Mouse (Mus musculus) layer of hippocampus, postnatal 14 days (tissue): ENCODE measurements around the gene Vac14. TPM values are rescaled to one million over a fixed set of nuclear protein-coding genes. Genes with fewer than 3 reads are reported as not detected.
A peak's percentile ranks its signal among the peaks of the same experiment; 100 is the strongest.

Experiments used
- DNase-seq, 2 experiments: peaks; one replicate each; pipeline ENCODE4 v3.0.0; 2021 to 2022; ENCODE audit warnings: low spot score in 2 of 2, mixed read lengths in 1 of 2
- total RNA-seq, 2 experiments: library from RNA; stranded (reverse); gene quantifications; 2 replicates each; pipeline ENCODE4 v1.2.3; 2021

Vac14 gene
- total RNA-seq, 2 experiments from 2014 or later, result 24.5 to 26.6 TPM

DNA sequence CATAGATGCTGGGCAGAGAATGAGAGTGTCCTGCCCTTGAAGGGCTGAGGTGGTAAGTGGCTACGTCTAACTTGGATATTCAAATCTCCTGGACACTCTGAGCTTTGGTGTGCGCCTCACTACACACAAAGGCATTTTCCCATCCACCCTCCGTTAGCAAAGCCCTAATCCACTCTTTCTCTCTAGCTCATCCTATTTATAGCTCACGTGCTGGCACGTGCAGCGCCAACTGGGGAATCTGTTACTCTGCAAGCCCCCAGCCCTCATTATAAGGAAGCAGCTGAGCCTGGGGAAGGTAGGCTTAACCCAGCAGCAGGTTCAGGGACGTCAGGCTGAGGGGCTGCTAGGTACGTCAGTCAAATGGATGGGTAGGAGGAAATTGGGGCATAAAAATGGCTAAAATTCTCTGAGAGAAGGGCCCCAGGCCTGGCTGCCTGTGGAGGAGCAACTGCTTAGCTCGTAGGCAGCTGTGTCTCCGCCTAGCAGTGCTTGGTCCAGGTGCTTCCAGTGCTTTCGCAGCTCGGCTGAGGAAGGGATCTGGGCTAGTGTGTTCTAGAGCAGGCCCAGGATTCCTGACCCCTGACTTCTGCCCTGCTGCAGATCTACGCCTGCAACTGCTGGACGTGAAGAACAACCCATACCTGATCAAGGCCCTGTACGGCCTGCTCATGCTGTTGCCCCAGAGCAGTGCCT is 96.6 kb downstream of the Vac14 start:
- DNase-seq, result no peak

GRCm38 (mm10) chr8:110716075-110716474 is 97.7 kb downstream of the Vac14 start:
- peak in 1 of 2 experiments; percentile 87 for DNase-seq

GRCm38 (mm10) chr8:110717131-110717530 is 98.7 kb downstream of the Vac14 start:
- no peak for DNase-seq

GRCm38 (mm10) chr8:110718209-110718968 is 100.0 kb downstream of the Vac14 start:
- DNase-seq, result no peak

- DNase-seq, result peak; percentile 68 to 83
Measured at GRCm38 (mm10) chr8:110718969-110719670, 100.7 kb downstream of the Vac14 start.

DNA sequence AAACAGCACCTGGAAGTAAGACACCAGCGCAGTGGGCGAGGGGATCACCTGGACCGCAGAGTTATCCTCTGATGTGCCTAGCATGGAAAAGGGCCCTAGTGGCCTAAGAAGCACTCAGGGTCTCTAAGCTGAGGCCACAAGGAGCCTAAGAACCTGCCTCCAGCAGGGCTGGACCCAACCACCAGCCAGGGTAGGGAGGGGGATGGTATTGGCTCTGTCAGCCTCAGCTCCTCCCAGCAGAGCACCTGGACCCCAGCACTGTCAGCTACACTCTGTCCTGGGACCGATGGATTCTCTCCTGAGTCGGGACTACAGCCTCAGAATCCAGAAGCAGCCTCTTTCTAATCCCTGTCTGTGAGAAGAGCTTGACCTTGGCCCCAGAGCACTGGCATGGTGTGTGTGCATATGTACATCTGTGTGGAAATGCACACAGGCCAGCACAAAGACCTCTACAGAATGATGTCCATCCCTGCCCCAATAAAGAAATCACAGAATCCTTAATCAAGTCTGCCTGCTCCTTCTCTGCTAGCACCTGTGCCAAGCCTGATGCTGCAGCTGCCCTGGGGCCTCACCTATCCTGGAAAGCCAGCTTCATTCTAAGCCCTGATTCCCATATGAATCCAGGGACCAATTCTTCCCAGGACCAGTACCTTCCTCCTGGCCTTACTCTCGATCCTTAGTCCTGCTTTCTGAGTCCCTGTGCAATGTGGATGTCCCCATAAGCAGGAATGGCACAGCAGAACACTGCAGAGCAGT is 101.7 kb downstream of the Vac14 start:
- no peak for DNase-seq

DNA sequence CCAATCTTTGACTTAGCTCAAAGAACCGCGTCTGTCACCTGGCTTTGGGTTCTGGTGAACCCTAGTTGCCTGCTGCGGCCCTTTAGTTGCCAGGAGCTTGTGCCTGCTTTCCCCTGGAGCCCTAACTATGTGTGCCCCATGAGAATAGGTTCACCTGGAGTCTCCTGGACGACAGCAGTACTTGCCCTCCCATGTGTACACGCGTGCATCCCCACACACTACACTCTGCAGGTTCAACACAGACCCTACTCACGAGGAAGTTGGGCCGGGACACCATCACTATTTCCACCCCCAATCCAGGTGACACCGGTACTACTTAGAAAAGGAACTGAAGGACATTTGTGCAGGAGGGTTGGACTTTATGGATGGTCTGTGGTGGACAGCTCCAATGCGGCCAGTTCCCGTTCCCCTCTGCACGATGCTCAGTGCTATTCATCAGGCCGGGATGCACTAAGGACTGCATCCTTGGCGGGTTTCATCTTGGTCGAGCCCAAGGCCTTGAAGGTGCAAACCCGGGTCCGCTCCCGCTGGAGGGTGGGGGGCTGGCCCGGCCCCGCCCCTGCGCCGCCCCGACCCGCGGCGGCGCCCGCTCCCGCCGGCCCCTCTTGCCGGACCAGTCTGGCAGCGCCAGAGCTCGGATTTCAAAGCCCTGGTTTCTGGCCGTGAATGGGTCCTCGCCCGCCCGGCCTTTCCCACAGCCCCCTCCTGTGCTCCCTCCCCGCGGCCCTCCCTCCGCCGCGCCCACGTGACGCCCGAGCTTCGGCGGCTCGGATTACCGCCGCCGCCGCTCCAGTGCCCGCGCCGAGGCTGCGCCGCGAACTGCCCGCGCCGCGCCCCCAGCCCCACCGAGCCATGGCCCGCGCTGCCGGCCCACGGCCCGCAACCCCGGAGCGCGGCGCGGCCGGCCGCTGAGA is 102.6 kb downstream of the Vac14 start, which contains the start of gene Mtss1l:
TSS of gene Mtss1l (plus strand) at position 792 of the 914 bp plus-strand sequence.
- peak in 1 of 2 experiments; percentile 86 for DNase-seq

- no peak for DNase-seq
Measured at GRCm38 (mm10) chr8:110721606-110722413, 103.4 kb downstream of the Vac14 start.

DNA sequence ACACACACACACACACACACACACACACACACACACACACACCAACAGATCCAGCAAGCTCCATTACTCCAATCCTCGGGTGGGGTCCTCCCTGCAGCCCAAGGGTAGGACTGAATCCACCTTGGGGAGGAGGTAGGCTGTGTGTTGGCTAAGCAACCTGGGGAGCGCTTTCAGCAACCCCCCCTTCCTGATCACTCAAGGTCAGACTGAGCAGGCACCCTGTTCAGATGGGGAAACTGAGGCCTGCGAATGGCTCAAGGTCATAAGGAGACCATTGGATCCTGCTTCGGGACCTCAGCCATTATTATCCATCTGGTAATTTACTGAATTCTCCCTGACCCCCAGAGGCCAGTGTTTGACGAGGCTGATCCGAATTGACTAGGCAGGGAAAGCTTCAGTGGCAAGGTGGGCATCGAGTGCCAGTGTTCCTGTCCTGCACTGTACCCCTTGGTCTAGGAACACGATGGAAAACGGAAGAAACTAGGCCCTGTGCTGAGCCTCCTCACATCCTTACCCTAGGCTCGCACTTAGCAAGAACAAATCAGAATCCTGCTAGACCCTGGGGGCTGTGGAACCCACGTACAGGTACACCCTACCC is 104.1 kb downstream of the Vac14 start:
- DNase-seq, result no peak

DNA sequence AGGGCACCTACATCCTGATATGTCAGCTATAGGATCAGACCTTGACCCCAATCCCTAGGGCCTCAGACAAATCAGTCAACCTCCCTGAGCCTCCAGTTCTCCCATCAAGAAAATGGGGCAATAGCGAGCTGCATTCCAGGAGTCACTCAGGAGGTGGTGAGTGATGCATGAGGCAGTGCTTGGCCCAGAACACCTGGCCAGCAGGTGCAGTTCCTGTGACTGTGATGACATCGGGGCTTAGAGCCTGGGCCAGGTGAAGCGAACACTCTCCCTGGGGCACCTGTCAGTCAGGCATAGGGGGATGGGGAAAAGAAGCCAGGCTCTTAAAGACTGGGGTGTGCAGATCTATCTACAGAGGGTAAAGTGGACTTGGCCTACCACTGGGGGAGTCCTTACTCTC is 106.1 kb downstream of the Vac14 start:
- DNase-seq, result no peak

DNA sequence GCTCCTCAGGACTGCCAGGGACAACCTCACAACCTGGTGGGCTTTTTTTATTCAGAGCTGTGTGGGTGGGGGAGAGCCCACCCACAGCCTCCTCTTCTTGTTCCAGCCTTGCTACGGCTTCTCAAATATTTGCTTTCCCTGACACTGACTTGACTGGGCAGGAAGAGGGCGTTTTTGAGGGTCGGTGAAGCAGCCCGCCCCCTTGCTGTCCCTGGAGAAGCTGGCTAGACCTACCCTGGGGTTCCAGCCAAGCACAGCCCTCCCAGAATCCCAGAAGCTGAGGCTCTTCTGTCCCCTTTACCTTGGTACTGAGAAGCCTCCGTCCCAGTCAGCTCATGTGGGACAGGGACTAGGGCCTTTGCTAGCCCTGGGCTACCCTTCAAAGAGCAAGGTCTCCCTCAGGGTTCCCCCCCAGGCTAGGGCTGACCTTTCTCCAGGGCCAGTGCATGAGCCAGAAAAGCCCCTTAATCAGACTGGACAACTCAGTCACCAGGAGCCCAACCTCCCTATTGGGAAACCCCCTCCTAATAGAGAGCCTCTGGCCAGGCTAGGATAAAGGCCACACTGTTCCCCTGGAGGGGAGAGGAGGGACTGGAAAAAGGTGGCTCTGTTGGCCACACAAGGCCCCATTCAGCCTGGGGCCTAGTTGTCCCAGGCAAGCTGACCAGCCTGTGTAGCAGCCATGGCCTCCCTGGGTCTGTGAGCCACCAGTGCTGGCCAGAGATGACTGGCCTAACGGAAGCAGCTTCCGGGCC is 106.9 kb downstream of the Vac14 start:
- DNase-seq, result peak in 1 of 2 experiments; percentile 74

DNA sequence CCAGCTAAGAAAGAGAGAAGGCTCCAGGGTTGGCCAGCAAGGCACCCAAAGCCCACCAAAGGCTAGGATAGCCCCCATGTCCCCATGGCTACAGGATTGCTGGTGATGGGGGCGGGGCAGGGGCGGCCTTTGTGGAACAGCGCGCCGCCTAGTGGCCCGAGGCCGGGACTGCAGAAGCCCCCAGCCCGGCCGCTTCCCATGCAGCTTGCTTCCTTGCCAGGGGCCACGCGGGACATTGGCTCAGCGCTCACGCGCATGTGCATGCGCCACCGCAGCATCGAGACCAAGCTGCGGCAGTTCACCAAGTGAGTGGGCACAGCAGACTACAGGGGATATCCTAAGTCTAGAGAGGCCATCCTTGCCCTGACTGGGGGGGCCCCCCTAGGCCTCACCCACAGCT is 108.5 kb downstream of the Vac14 start:
- peak; percentile 66 to 78 for DNase-seq

DNA sequence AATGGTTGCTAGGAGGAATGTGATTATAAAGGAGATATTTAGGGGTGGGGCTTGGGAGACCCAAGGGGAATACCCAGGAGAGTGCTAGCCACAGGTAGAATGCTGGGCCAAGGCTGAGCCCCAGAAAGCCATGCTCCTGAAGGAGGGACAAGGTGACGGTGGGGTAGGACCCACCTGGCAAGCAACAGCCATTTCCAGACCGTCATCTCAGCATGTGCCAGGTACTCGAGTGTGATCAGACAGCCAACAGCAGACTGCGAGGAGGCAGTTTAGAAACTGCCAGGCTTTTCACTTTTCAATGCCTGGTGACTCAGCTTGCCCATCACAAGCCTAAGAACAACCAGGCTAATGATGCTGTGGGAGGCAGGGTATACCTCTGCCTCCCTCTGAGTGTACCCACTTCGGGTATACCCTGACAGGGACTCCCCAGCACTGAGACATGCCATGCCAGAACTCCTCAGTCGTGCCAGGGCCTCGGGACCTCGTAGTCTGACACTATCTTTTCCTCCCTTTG is 113.0 kb downstream of the Vac14 start:
- no peak for DNase-seq

DNA sequence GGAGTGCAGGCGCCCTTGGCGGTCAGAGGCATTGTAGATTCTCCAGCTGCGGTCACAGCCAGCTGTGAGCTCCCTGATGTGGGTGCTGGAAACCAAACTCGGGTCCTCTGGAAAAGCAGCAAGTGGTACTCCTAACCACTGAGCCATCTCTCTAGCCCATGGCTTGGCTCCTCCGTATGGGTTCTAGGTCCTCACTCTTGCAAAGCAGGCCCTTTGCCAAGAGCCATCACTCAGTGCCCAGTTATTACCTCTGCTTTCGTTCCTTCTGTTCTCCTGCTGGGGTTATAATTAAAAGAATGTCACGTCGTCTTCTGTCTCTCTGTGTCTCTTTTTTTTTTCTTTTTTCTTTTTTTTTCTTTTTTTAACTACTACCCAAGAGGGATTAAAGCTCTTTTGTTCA is 114.7 kb downstream of the Vac14 start:
- DNase-seq, result no peak

DNA sequence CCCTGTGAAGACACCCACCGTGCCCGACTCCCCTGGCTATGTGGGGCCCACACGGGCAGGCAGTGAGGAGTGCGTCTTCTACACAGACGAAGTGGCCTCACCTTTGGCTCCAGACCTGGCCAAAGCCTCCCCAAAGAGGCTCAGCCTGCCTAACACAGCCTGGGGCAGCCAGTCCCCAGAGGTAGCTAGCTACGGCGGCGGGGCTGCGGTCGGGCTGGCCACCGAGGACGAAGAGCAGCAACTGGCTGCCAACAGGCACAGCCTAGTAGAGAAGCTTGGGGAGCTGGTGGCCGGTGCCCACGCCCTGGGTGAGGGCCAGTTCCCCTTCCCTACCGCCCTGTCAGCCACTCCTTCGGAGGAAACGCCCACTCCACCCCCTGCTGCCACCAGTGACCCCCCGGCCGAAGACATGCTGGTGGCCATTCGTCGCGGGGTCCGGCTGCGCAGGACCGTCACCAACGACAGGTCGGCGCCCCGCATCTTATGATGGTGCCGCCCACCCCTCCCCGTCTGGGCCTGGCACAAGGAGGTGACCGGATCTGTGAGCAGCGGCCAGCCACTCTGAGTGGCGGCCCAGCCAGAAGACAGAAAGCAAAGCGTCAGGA is 120.3 kb downstream of the Vac14 start:
- no peak for DNase-seq

GRCm38 (mm10) chr8:110740629-110741175 is 122.3 kb downstream of the Vac14 start:
- DNase-seq, result no peak

DNA sequence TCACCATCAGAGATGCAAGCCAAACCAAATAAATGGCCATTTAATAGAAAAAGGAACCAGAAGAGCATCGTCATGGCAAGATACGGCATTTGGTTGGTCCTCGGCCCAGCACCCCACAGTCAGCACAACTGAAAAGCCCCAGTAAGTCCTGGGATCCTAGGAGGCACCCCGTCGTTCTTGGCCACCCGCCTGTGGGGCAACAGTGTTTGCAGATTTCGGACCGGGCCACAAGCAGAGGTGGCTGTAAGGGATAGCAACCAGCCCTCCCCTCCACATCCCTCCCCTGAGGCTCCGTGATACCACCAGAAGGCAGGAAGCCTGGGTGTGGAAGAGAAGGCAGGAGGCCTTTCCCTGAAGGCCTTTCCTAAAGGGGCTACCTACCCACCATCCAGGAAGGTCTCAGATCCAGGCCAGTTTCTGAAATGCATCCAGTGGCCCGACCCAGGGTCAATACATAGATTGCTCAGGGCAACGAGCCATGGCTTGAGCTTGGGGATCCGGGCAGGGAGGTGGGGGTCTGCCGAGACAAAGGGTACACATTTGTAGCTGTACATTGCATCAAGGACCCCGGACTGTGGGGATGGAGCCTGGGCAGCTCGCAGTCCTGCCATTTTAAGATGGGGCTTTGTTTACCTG is 123.5 kb downstream of the Vac14 start:
- no peak for DNase-seq
